Mouse (Mus musculus) kidney, embryonic 14.5 days (tissue): ENCODE results near the gene Topaz1. TPM values are rescaled to one million over a fixed set of nuclear protein-coding genes. Genes with fewer than 3 reads are reported as not detected.

Source experiments
- ATAC-seq: fragments of 200-750 bp; cut with Nextera tagmentation; 2 replicates; pipeline ENCODE4 v1.8.0; 2017; ENCODE audit warnings: moderate number of reproducible peaks, mild to moderate bottlenecking, moderate TSS enrichment, moderate library complexity; ENCODE audit not compliant: low FRiP score, low TSS enrichment
- H3K27ac ChIP-seq: fragments of 300-500 bp; sonication (generic); 2 replicates; pipeline ENCODE4 v1.5.1; 2014; ENCODE audit warnings: low read depth, mild to moderate bottlenecking, low read length, moderate library complexity, mixed read lengths
- H3K27me3 ChIP-seq: fragments of 300-500 bp; sonication (generic); 2 replicates; pipeline ENCODE4 v1.6.1; 2014; ENCODE audit warnings: mild to moderate bottlenecking, low read length; ENCODE audit not compliant: control insufficient read depth, insufficient read depth
- H3K36me3 ChIP-seq: fragments of 300-500 bp; sonication (generic); 2 replicates; pipeline ENCODE4 v1.6.1; 2014; ENCODE audit warnings: low read length, mixed read lengths; ENCODE audit not compliant: control insufficient read depth, insufficient read depth
- H3K4me1 ChIP-seq: fragments of 300-500 bp; sonication (generic); 2 replicates; pipeline ENCODE4 v1.6.1; 2014; ENCODE audit warnings: low read length, mixed read lengths; ENCODE audit not compliant: control insufficient read depth, insufficient read depth
- H3K4me2 ChIP-seq: fragments of 300-500 bp; sonication (generic); replicated peaks from 2 replicates; pipeline ENCODE4 v1.6.1; 2014; ENCODE audit warnings: low read depth, mild to moderate bottlenecking, low read length
- H3K4me3 ChIP-seq: fragments of 300-500 bp; sonication (generic); 2 replicates; pipeline ENCODE4 v1.5.1; 2014; ENCODE audit warnings: mild to moderate bottlenecking, low read length
- H3K9ac ChIP-seq: fragments of 300-500 bp; sonication (generic); 2 replicates; pipeline ENCODE4 v1.6.1; 2014; ENCODE audit warnings: low read depth, mild to moderate bottlenecking, low read length, moderate library complexity
- H3K9me3 ChIP-seq: fragments of 300-500 bp; sonication (generic); 2 replicates; pipeline ENCODE4 v1.6.1; 2016; ENCODE audit warnings: low read length; ENCODE audit not compliant: control insufficient read depth
- WGBS: fragments of 180-500 bp; shearing (Covaris S2); extraction: QIAGEN DNeasy Blood & Tissue Kit; methylation state at CpG from one replicate; pipeline ENCODE4 v1.1.7; 2014; 5-methylcytosine and 5-hydroxymethylcytosine counted together
- polyA plus RNA-seq: library from polyadenylated mRNA; unstranded; fragments of >200 nt; fragmentation: Nextera tagmentation; extraction: Ambion mirVana; gene quantifications from 2 replicates; pipeline ENCODE4 v1.2.1, GENCODE M21; 2014

Topaz1 gene
- polyA plus RNA-seq, 1 experiment from 2014 or later, result not detected

DNA sequence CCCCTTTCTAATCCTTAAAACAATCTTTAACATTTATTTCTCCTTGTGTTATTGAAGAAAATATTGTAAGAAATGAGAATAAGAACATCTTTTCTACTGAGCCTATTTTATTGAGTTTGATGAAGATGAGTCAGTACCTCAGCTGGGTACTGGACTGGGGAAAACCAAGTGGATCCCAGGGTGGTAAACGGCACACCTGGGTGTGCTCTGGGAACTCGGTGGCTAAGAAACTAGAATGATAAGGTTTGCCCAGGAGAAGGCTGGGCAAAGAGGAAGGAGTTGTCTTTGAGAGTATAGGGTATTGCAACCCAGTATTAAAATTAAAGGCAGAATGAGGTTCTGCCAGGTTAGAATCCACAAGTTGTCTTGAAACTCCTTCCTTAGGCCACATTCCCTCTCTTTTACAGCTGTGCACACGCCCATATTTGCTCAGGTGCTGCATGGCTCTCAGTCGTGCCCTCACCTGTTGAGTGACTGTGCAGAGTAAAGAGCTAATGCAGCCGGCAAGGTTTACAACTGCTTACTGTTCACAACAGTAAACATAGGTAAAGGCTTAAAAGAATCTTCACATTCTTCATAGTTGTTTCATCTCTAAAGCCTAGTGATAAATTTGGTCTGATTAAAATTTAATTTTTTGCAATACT, 76.3 kb downstream of the Topaz1 start:
- H3K4me3 ChIP-seq, result no peak overlapping the region
- no peaks in the 10 kb centered on the region for H3K27me3 ChIP-seq
- no peak overlapping the region for H3K27ac ChIP-seq
- no peak overlapping the region for H3K9ac ChIP-seq
- H3K4me2 ChIP-seq, result no peak overlapping the region
- ATAC-seq, result no peak
- no peaks in the 10 kb centered on the region for H3K4me1 ChIP-seq
- 88% methylated on average over 5 of the region's 5 CpGs for WGBS
- peaks cover 15% of the 10 kb centered on the region for H3K36me3 ChIP-seq
- no peaks in the 10 kb centered on the region for H3K9me3 ChIP-seq

- Histone ChIP-seq H3K4me2 (no peak overlapping the region), H3K36me3 (peaks cover 12% of the 10 kb centered on the region), H3K9ac (no peak overlapping the region), H3K4me3 (no peak overlapping the region), H3K9me3 (no peaks in the 10 kb centered on the region), H3K4me1 (no peaks in the 10 kb centered on the region), H3K27me3 (no peaks in the 10 kb centered on the region), H3K27ac (no peak overlapping the region)
- 91% methylated on average over 4 of the region's 4 CpGs for WGBS
- ATAC-seq, result no peak
Observed at GRCm38 (mm10) chr9:122826743-122827142, 79.6 kb downstream of the Topaz1 start.

- no peak overlapping the region for H3K9ac ChIP-seq
- no peak overlapping the region for H3K4me3 ChIP-seq
- H3K27me3 ChIP-seq, result no peaks in the 10 kb centered on the region
- H3K4me1 ChIP-seq, result no peaks in the 10 kb centered on the region
- no peak for ATAC-seq
- H3K4me2 ChIP-seq, result no peak overlapping the region
- WGBS, result 79% methylated on average over 4 of the region's 4 CpGs
- peaks cover 5% of the 10 kb centered on the region; the same call in 1 of the 2 replicates for H3K36me3 ChIP-seq
- no peaks in the 10 kb centered on the region for H3K9me3 ChIP-seq
- no peak overlapping the region for H3K27ac ChIP-seq
Observed at GRCm38 (mm10) chr9:122829826-122830380, 82.8 kb downstream of the Topaz1 start.

DNA sequence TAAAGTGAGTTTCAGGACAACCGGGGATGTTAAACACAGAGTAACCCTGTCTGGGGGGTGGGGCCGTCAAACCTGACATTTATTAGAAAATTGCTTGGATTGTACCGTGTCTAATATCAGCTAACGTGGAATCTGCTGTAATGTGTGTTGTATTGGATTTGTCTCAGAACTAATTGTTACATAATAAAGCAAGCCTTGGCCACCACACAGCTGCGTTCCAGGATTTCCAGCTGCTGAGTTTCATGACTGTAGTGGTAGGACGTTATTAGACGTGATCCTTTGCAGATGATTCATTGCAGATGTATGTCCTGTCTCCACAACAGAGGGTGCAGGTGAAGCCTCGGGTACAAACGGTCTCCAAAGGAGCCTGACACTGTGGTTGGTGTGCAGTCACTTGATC, 89.0 kb downstream of the Topaz1 start:
- Histone ChIP-seq H3K9me3 (no peaks in the 10 kb centered on the region), H3K4me1 (0 out of 2 replicates have a peak, but pooled peaks cover 3% of the 10 kb centered on the region), H3K27me3 (no peaks in the 10 kb centered on the region), H3K4me2 (no peak overlapping the region), H3K4me3 (no peak overlapping the region), H3K36me3 (no peaks in the 10 kb centered on the region), H3K27ac (no peak overlapping the region), H3K9ac (no peak overlapping the region)
- ATAC-seq, result no peak
- 76% methylated on average over 9 of the region's 9 CpGs for WGBS

DNA sequence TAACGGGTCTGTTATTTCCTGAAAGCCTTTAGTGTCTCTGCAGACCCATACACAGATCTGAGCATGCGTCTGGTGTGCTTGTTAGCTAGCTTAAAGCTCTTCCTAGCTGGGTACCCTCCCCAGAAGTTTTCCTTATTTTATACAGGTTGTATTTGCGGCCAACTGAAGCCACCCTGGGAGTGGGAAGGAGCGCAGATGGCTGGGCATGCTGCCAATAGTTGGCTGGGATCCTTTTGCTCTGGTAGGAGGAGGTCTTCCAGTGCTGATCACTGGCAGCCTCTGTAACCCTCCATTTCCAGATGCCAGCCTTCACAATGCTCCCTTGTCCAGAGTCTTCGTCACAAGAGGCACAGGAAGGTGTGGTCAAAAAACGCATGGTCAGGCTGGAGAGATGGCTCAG, 89.6 kb downstream of the Topaz1 start:
- Histone ChIP-seq H3K9me3 (no peaks in the 10 kb centered on the region), H3K27ac (no peak overlapping the region), H3K4me3 (no peak overlapping the region), H3K36me3 (no peaks in the 10 kb centered on the region), H3K4me2 (no peak overlapping the region), H3K4me1 (0 out of 2 replicates have a peak, but pooled peaks cover 3% of the 10 kb centered on the region), H3K27me3 (no peaks in the 10 kb centered on the region), H3K9ac (no peak overlapping the region)
- ATAC-seq, result no peak
- 66% methylated on average over 6 of the region's 6 CpGs for WGBS

DNA sequence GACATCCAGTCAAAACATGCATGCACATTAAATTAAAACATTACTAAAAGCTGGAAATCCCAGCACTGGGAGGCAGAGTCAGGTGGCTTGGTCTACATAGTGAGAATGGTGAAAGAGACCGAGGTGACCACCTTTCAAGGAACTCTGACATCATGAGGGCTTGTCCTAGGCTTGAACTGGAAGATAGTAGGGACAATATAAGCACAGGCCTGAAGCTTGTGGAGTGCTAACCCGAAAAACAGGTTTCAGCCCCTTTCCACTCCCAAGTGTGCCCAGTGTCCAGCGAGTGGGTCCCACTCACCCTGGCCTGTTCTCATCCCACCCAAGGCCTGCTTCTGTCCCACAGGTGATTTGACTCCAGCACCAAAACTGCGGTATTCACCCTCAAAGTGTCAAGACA, 90.1 kb downstream of the Topaz1 start:
- Histone ChIP-seq H3K27me3 (no peaks in the 10 kb centered on the region), H3K36me3 (no peaks in the 10 kb centered on the region), H3K4me1 (0 out of 2 replicates have a peak, but pooled peaks cover 3% of the 10 kb centered on the region), H3K9ac (no peak overlapping the region), H3K4me3 (no peak overlapping the region), H3K4me2 (no peak overlapping the region), H3K9me3 (no peaks in the 10 kb centered on the region), H3K27ac (no peak overlapping the region)
- WGBS, result 87% methylated on average over 4 of the region's 4 CpGs
- no peak for ATAC-seq

GRCm38 (mm10) chr9:122837680-122838079, 90.5 kb downstream of the Topaz1 start:
- Histone ChIP-seq H3K27me3 (no peaks in the 10 kb centered on the region), H3K4me3 (no peak overlapping the region), H3K9me3 (no peaks in the 10 kb centered on the region), H3K36me3 (no peaks in the 10 kb centered on the region), H3K4me1 (0 out of 2 replicates have a peak, but pooled peaks cover 3% of the 10 kb centered on the region), H3K9ac (0 out of 2 replicates have a peak overlapping the region, but pooled peaks have one; percentile 18), H3K27ac (no peak overlapping the region), H3K4me2 (no peak overlapping the region; the same call in 1 of the 2 replicates)
- ATAC-seq, result 0 out of 2 replicates have a peak, but pooled peaks have one; percentile 60
- 23% methylated on average over 16 of the region's 16 CpGs for WGBS

GRCm38 (mm10) chr9:122843760-122844159, 96.6 kb downstream of the Topaz1 start, which contains the start of gene Gm35549:
Gm35549 (minus strand) TSS chr9:122844035.
- H3K9me3 ChIP-seq, result peaks cover 4% of the 10 kb centered on the region; the same call in 1 of the 2 replicates
- H3K36me3 ChIP-seq, result no peaks in the 10 kb centered on the region
- H3K27me3 ChIP-seq, result no peaks in the 10 kb centered on the region
- no peak within 1 kb of the TSS for H3K4me2 ChIP-seq
- no peak within 1 kb of the TSS for H3K27ac ChIP-seq
- no peak within 1 kb of the TSS for H3K9ac ChIP-seq
- no peak within 1 kb of the TSS for H3K4me3 ChIP-seq
- no peak for ATAC-seq
- 76% methylated on average over 3 of the region's 3 CpGs for WGBS
- no peaks in the 10 kb centered on the region for H3K4me1 ChIP-seq

- no peak for ATAC-seq
- Histone ChIP-seq H3K4me3 (no peak overlapping the region), H3K9ac (no peak overlapping the region), H3K27me3 (no peaks in the 10 kb centered on the region), H3K9me3 (peaks cover 8% of the 10 kb centered on the region; the same call in 1 of the 2 replicates), H3K4me2 (no peak overlapping the region), H3K4me1 (no peaks in the 10 kb centered on the region), H3K27ac (no peak overlapping the region), H3K36me3 (peaks cover 14% of the 10 kb centered on the region; the same call in 1 of the 2 replicates)
- WGBS, result 82% methylated on average over 3 of the region's 3 CpGs
Observed at GRCm38 (mm10) chr9:122845621-122846020, 98.5 kb downstream of the Topaz1 start.
